Mouse (Mus musculus) brain, embryonic 14.5 days (tissue): ENCODE results near the gene Atg16l2. TPM values are rescaled to one million over a fixed set of nuclear protein-coding genes. Genes with fewer than 3 reads are reported as not detected.

Experiments used
- DNase-seq: peaks from one replicate; pipeline ENCODE4 v3.0.0-alpha.2; 2011; ENCODE audit warnings: low read depth
- CTCF ChIP-seq: fragments of 200-500 bp; IDR thresholded peaks from 2 replicates; pipeline ENCODE4 v1.5.1; 2012; ENCODE audit warnings: inconsistent platforms, mild to moderate bottlenecking, moderate library complexity, borderline replicate concordance; ENCODE audit not compliant: insufficient read depth, insufficient read length; ENCODE audit errors: extremely low read depth
- POLR2A ChIP-seq: fragments of 200-500 bp; IDR thresholded peaks from 2 replicates; pipeline ENCODE4 v1.6.1; 2012; ENCODE audit warnings: mild to moderate bottlenecking, inconsistent platforms, borderline replicate concordance; ENCODE audit not compliant: poor library complexity, insufficient read depth, insufficient read length, severe bottlenecking; ENCODE audit errors: extremely low read depth
- polyA plus RNA-seq: library from polyadenylated mRNA; depleted of rRNA; stranded (reverse); fragments of >200 nt; gene quantifications from 2 replicates; pipeline ENCODE4 v1.2.3, GENCODE M21; 2012

Gene Atg16l2
- polyA plus RNA-seq, 1 experiment = 21.6 TPM

GRCm38 (mm10) chr7:101332045-101332831 lies 30.2 kb upstream of the Atg16l2 start:
- DNase-seq = no peak
- TF ChIP-seq CTCF (no peak), POLR2A (no peak)

GRCm38 (mm10) chr7:101330841-101331173 lies 28.8 kb upstream of the Atg16l2 start:
- no peak for TF ChIP-seq POLR2A
- TF ChIP-seq CTCF = no peak
- no peak for DNase-seq

GRCm38 (mm10) chr7:101330074-101330840 lies 28.2 kb upstream of the Atg16l2 start:
- TF ChIP-seq POLR2A (no peak), CTCF (no peak)
- no peak for DNase-seq

- DNase-seq = no peak
Measured at GRCm38 (mm10) chr7:101329606-101330005, 27.6 kb upstream of the Atg16l2 start.

GRCm38 (mm10) chr7:101328621-101329158 lies 26.6 kb upstream of the Atg16l2 start:
- TF ChIP-seq CTCF (no peak), POLR2A (no peak)
- peak; percentile 83 for DNase-seq

More at GRCm38 (mm10) chr7:101329606-101330005, 27.6 kb upstream of the Atg16l2 start:
- TF ChIP-seq CTCF = no peak
- no peak for TF ChIP-seq POLR2A

GRCm38 (mm10) chr7:101327786-101328185 lies 25.7 kb upstream of the Atg16l2 start:
- no peak for DNase-seq

GRCm38 (mm10) chr7:101327263-101327662 lies 25.2 kb upstream of the Atg16l2 start:
- DNase-seq = no peak
- TF ChIP-seq CTCF = no peak
- no peak for TF ChIP-seq POLR2A

More at GRCm38 (mm10) chr7:101327786-101328185, 25.7 kb upstream of the Atg16l2 start:
- TF ChIP-seq POLR2A (no peak), CTCF (no peak)

GRCm38 (mm10) chr7:101326006-101326405 lies 24.0 kb upstream of the Atg16l2 start:
- TF ChIP-seq POLR2A (no peak), CTCF (no peak)
- DNase-seq = no peak

- TF ChIP-seq POLR2A (no peak), CTCF (no peak)
- peak; percentile 40 for DNase-seq
Measured at GRCm38 (mm10) chr7:101324142-101324962, 22.3 kb upstream of the Atg16l2 start.

GRCm38 (mm10) chr7:101323141-101323594 lies 21.1 kb upstream of the Atg16l2 start:
- TF ChIP-seq CTCF = no peak
- TF ChIP-seq POLR2A = no peak
- no peak for DNase-seq
